Mouse (Mus musculus) liver, embryonic 12.5 days (tissue): ENCODE results near the gene Hhipl1. TPM values are rescaled to one million over a fixed set of nuclear protein-coding genes. Genes with fewer than 3 reads are reported as not detected.
A peak's percentile ranks its signal among the peaks of the same experiment; 100 is the strongest.

Experiments used
- ATAC-seq: fragments of 200-750 bp; cut with Nextera tagmentation; 2 replicates; pipeline ENCODE4 v1.8.0; 2017; ENCODE audit warnings: moderate number of reproducible peaks, mild to moderate bottlenecking, moderate library complexity
- H3K27ac ChIP-seq: fragments of 300-500 bp; sonication (generic); 2 replicates; pipeline ENCODE4 v1.5.1; 2016; ENCODE audit warnings: mild to moderate bottlenecking
- H3K27me3 ChIP-seq: fragments of 300-500 bp; sonication (generic); replicated peaks from 2 replicates; pipeline ENCODE4 v1.6.1; 2016; ENCODE audit warnings: mild to moderate bottlenecking, moderate library complexity
- H3K36me3 ChIP-seq: fragments of 300-500 bp; sonication (generic); 2 replicates; pipeline ENCODE4 v1.6.1; 2016; ENCODE audit warnings: mild to moderate bottlenecking, moderate library complexity
- H3K4me1 ChIP-seq: fragments of 300-500 bp; sonication (generic); 2 replicates; pipeline ENCODE4 v1.6.1; 2016
- H3K4me2 ChIP-seq: fragments of 300-500 bp; sonication (generic); 2 replicates; pipeline ENCODE4 v1.6.1; 2016; ENCODE audit warnings: mild to moderate bottlenecking, moderate library complexity
- H3K4me3 ChIP-seq: fragments of 300-500 bp; sonication (generic); 2 replicates; pipeline ENCODE4 v1.5.1; 2016; ENCODE audit warnings: mild to moderate bottlenecking, moderate library complexity
- H3K9ac ChIP-seq: fragments of 300-500 bp; sonication (generic); 2 replicates; pipeline ENCODE4 v1.6.1; 2016; ENCODE audit warnings: mild to moderate bottlenecking, moderate library complexity
- H3K9me3 ChIP-seq: fragments of 300-500 bp; sonication (generic); replicated peaks from 2 replicates; pipeline ENCODE4 v1.6.1; 2016; ENCODE audit warnings: mild to moderate bottlenecking, moderate library complexity
- WGBS: fragments of 180-500 bp; shearing (Covaris S2); methylation state at CpG from one replicate; pipeline ENCODE4 v1.1.7; 2016; ENCODE audit not compliant: insufficient replicate concordance; 5-methylcytosine and 5-hydroxymethylcytosine counted together
- polyA plus RNA-seq: library from polyadenylated mRNA; unstranded; fragments of >200 nt; fragmentation: Nextera tagmentation; extraction: Ambion mirVana; gene quantifications from 2 replicates; pipeline ENCODE4 v1.2.1, GENCODE M21; 2016

The Hhipl1 gene
- polyA plus RNA-seq, 1 experiment from 2014 or later = 0.07 TPM

DNA sequence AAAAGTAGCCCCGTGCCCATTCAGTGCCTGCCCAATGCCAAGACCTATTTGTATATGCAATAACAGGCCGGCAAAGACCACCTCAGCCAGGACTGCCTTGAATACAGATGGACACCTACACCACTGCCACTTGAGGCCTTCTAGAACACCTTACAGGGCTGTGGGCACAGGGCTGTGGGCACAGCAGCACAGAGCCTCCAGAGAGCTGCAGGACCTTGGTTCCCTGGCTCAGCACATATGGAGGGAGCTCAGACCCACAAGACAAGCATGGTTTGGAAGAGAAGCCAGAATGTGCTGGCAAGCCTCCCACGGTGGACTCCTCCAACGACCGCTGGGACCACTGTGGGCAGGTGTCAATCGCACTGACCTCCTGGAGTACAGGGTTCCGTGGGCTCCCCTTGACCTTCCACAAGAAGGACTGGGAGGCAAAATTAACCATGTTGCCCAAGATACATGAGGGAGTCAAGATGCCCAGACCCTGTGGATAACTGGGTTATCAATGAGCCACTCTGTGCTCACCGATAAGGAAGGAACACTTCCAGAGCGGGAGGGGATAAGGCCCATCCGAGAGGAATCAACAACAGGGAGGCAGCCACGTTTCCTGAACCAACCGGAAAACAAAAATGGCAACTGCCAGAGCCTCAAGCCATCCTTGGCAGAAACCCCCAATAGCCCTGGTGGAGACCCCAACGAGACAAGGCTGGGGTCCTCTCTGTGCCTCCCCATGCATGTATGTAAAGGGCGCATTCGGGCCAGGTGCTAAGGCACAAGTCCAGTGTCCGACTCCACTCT, 34.5 kb upstream of the Hhipl1 start:
- no peak overlapping the region for H3K27ac ChIP-seq
- ATAC-seq = no peak
- WGBS = 63% methylated on average over 16 of the region's 16 CpGs
- H3K36me3 ChIP-seq = no peaks in the 10 kb centered on the region
- peak overlapping the region; percentile 96 for H3K4me2 ChIP-seq
- peaks cover 94% of the 10 kb centered on the region for H3K4me1 ChIP-seq
- H3K9me3 ChIP-seq = no peaks in the 10 kb centered on the region
- H3K9ac ChIP-seq = no peak overlapping the region
- H3K4me3 ChIP-seq = no peak overlapping the region
- peaks cover 47% of the 10 kb centered on the region for H3K27me3 ChIP-seq

DNA sequence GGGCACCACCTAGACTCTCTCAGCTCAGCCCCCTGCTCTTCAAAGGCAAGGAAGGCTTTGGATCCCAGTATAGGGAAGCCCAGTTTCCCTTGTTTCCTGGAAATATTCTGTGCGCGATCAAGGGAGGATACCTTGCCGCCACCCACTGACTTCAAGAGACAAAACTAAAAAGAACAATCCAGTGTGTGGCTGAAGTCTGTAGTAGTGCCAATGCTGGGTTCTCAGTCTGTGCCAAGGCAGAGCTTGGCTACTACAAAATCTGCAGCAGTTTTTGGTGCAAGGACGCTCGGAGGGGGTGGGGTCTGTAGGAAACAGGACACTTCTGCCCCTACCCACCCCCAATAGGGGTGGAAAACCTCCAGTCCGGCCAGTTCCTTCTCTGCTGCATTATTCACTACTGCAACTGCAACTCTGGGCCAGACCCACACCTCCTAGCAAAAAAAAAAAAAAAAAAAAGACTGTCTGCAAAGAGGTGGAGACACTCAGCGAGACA, 33.9 kb upstream of the Hhipl1 start:
- Histone ChIP-seq H3K4me2 (peak overlapping the region; percentile 96), H3K36me3 (no peaks in the 10 kb centered on the region), H3K27me3 (peaks cover 53% of the 10 kb centered on the region), H3K4me1 (peaks cover 92% of the 10 kb centered on the region), H3K4me3 (no peak overlapping the region), H3K27ac (no peak overlapping the region), H3K9ac (no peak overlapping the region), H3K9me3 (no peaks in the 10 kb centered on the region)
- WGBS = 46% methylated on average over 7 of the region's 7 CpGs
- no peak for ATAC-seq

DNA sequence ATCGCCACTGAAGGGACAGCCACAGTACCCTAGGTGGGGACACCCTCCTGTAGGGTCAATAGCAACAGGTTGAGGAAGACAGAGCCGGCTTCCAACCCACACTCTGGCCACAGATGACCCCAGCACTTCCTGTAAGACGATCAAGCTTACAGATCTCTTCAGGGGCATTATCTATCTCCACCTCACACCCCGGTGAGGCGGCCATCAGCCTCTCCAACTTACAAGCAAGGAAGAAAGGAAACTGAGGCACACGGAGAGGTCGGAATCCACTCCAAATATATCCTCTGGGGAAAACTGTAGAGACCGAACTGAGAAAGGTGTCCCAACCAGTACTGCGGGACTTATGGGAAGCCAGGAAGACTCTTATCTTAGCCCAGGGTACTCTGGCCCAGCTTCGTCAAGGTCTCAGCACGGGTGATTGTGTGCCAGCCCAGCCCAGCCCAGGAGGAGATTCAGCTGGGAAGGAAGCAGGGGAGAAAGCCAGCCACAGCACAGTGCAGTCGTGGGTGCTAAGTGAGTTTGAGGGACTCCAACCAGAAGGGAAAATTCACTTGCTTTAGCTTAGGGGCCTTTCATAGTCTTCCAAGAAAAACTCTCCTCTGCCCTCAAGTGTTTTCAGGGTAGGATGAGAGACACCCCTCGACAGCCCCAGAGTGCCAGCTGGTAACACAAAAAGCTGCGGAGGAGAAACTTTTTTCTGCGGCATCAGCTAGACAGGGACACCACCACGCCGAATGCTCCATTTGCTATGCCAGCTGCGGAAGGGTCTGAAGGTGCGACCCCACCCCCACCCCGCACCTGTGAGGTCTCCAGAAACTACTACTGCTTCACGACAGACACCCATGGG, 32.4 kb upstream of the Hhipl1 start:
- WGBS = 5% methylated on average over 21 of the region's 21 CpGs
- H3K27ac ChIP-seq = 0 out of 2 replicates have a peak overlapping the region, but pooled peaks have one; percentile 32
- peak overlapping the region; percentile 96 for H3K4me2 ChIP-seq

DNA sequence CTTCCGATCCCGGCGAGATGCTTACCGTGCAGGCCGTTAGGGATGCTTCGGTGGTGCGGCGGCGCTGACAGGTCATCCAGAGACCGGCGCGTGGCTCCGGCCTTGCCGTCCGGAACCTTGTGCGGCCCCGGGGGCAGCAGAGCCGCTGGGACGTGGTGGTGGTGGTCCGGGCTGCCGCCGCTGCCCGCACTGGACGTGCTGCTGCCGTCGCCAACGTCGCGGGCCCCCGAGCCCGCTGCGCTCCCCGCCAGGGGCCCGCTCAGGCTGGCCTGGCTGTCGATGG, 31.8 kb upstream of the Hhipl1 start:
- Histone ChIP-seq H3K9ac (peak overlapping the region; percentile 72), H3K9me3 (no peaks in the 10 kb centered on the region), H3K4me1 (peaks cover 79% of the 10 kb centered on the region), H3K36me3 (no peaks in the 10 kb centered on the region), H3K27ac (no peak overlapping the region), H3K4me3 (peak overlapping the region; percentile 72), H3K27me3 (peaks cover 74% of the 10 kb centered on the region), H3K4me2 (peak overlapping the region; percentile 96)
- no peak for ATAC-seq
- WGBS = 1% methylated on average over 32 of the region's 35 CpGs

More for the DNA sequence above, 32.4 kb upstream of the Hhipl1 start:
- peak overlapping the region; percentile 72 for H3K4me3 ChIP-seq
- H3K9ac ChIP-seq = peak overlapping the region; percentile 72
- H3K27me3 ChIP-seq = peaks cover 68% of the 10 kb centered on the region
- H3K36me3 ChIP-seq = no peaks in the 10 kb centered on the region
- ATAC-seq = no peak
- H3K4me1 ChIP-seq = peaks cover 84% of the 10 kb centered on the region
- H3K9me3 ChIP-seq = no peaks in the 10 kb centered on the region

DNA sequence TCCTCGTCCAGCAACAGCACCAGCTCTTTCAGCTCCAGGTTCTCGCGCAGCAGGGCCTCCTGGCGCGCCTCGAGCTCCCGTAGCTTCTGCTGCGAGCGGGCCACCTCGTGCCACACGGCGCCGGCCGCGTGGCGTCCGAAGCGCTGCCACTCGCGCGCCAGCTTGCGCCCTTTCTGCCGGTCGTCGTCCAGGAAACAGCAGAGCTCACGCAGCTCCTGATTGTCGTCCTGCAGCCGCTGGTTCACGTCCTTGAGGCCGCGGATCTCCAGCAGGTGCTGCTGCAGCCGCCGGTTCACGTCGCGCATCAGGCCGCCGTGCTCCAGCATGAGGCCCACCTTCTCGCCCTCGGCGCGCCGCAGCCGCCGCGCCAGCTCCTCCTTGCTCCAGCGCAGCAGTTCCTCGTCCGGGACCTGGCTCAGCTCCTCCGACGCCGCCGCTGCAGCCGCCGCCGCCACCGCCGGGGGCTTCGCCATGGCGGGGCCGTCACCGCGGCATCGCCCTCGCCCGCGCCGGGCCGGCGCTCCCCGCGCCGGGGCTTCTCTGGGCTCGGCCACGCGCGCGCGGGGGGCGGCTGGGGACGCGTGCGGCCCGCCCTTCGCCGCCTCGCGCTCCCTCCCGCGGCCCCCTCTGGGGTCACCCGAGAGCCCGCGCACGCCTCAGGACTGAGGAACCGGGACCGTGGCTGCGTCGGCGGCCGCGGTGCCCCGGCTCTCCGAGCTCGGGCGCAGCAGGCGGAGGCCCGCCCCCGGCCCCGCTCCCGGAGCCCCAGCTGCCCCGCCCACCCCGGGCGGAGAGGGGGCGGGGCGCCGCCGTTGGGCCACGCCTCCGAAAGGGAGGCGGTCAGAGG, 31.2 kb upstream of the Hhipl1 start, which contains the start of gene Ccdc85c:
TSS of gene Ccdc85c (minus strand) at position 765 of the 847 bp plus-strand sequence.
- Histone ChIP-seq H3K4me2 (peak within 1 kb of the TSS; percentile 96), H3K9ac (peak within 1 kb of the TSS; percentile 73), H3K9me3 (no peaks in the 10 kb centered on the region), H3K4me3 (peak within 1 kb of the TSS; percentile 72), H3K36me3 (no peaks in the 10 kb centered on the region), H3K27ac (peak within 1 kb of the TSS; percentile 60; the same call in 1 of the 2 replicates), H3K4me1 (peaks cover 73% of the 10 kb centered on the region), H3K27me3 (peaks cover 78% of the 10 kb centered on the region)
- no peak for ATAC-seq
- under 1% methylated on average over 77 of the region's 120 CpGs for WGBS

DNA sequence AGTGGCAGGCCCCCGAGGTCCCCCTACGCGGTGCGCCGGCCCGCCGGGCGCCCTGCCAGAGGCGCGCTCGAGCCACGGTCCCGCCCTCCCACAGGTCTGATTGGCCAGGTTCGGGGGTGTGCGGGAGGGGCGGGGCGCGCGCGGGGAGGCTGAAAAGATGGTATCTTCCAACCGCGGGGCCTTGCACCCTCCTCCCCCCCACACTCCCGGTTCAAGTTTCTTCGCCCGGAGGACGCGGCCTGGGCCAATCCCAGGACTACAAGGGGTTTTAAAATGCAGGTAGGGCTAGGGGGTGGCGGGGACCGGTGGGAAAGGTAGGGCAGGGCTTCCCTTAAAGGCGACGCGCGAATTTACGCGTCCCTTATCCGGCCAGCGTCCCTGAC, 30.6 kb upstream of the Hhipl1 start:
- peaks cover 67% of the 10 kb centered on the region for H3K4me1 ChIP-seq
- peak overlapping the region; percentile 73 for H3K9ac ChIP-seq
- peak; percentile 98 for ATAC-seq
- H3K27ac ChIP-seq = peak overlapping the region; percentile 49; the same call in 1 of the 2 replicates
- peak overlapping the region; percentile 72 for H3K4me3 ChIP-seq
- H3K4me2 ChIP-seq = peak overlapping the region; percentile 96
- H3K27me3 ChIP-seq = peaks cover 78% of the 10 kb centered on the region
- no peaks in the 10 kb centered on the region for H3K36me3 ChIP-seq
- H3K9me3 ChIP-seq = no peaks in the 10 kb centered on the region
- 0% methylated on average over 36 of the region's 37 CpGs for WGBS

DNA sequence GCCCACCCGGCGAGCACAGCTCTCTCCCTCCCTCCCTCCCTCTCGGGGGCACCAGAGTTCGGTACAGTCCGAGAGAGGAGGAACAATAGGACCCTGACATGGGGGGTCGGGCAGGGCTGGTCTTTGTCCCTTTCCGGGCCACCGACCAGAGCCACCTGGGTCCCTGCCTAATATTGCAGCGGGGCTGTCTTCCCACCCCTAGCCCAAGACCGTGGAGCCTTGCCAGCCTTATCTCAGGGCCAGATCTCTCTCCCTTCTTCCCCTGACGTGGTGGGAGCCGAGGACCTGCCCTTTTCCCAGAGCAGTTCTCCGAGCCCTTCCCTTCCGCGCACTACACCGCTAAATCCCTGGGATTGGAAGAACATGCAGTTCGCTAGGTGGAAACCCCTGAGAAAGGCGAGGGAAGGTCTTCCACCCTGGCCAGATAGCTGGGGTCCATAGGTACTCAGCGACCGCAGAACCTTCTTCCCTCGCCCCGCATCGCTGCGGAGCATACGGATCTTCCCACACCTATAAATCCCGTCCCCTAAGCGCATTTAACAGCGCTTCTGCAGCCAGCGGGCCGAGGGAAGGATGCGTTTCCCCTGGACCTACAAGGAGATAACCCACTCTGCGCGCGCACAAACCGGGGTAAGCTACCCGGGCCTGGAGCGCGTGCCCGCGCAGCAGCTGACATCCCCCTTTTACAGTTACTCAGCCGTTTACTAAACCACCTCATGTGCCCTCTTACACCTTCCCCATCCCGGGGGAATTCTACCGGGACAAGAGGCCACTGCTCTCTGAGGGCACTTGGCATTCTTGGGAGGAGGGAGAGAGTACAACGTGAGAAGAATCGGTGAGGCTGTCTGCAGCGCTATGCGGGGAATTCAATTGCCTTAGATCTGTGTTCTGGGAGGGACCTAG, 29.9 kb upstream of the Hhipl1 start:
- WGBS = 1% methylated on average over 46 of the region's 47 CpGs
- Histone ChIP-seq H3K4me2 (peak overlapping the region; percentile 96), H3K27ac (peak overlapping the region; percentile 49; the same call in 1 of the 2 replicates), H3K27me3 (peaks cover 81% of the 10 kb centered on the region), H3K9ac (peak overlapping the region; percentile 73), H3K36me3 (no peaks in the 10 kb centered on the region), H3K4me3 (peak overlapping the region; percentile 72), H3K4me1 (peaks cover 60% of the 10 kb centered on the region), H3K9me3 (no peaks in the 10 kb centered on the region)
- peak; percentile 11 for ATAC-seq

DNA sequence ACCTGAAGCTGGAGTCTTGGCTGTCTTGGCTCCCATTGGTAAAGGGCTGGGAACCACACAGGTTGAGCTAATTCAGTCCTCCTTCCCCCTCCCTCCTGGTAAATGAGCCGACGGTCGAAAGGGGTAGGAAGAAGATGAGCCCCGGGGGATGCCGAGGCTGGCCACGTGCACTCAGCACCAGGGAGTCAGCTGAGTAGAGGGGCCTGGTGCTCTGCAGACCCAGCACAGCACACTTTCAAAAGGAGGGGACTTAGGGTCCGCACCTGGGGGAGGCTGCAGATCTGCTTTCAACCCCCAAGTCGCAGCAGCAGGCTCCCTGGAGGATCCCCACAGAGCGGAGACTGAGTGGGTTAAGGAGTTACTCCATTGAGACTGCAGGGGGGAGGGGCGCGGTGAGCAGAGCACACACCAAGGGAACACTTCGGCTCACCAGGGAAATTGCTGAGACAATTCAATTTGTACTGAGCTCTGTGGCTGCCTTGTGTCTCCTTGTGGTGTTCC, 28.7 kb upstream of the Hhipl1 start:
- Histone ChIP-seq H3K27me3 (peaks cover 84% of the 10 kb centered on the region), H3K4me3 (no peak overlapping the region), H3K4me1 (peaks cover 48% of the 10 kb centered on the region), H3K4me2 (no peak overlapping the region), H3K27ac (no peak overlapping the region), H3K9ac (no peak overlapping the region), H3K36me3 (no peaks in the 10 kb centered on the region), H3K9me3 (no peaks in the 10 kb centered on the region)
- no peak for ATAC-seq
- WGBS = 11% methylated on average over 12 of the region's 12 CpGs

DNA sequence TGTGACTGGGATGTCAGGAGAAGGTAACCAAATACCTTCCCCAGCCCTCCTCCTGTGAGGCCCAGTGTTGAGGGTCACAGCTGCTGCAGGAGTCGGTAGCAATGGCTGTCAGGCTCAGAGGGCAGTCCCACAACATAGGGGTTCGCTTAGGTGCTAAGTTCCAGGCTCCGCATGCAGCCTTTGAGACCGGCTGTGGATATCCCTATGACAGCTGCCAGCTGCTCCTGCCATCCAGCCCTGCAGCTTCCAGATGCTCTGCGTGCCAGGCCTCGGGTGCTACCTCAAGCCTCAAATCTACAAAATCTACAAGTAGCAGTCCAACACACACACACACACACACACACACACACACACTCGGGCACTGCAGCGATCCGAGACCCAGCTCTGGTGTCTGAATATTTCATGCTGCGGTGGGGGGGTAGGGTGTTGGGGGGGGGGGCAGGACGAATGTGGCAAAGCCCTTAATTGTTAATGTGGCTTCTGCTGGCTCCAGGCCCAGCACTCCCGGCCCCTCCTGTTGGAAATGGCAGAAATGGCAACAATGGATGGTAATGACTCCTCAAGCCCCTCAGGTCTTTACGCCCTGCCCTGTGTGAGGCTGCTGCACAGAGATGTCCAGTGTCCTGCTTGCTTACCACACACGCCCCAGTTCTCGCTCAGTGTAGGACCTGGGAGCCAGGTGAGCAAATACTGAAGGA, 27.7 kb upstream of the Hhipl1 start:
- no peak overlapping the region for H3K27ac ChIP-seq
- no peak overlapping the region for H3K4me3 ChIP-seq
- H3K4me1 ChIP-seq = peaks cover 38% of the 10 kb centered on the region
- H3K9me3 ChIP-seq = no peaks in the 10 kb centered on the region
- WGBS = 63% methylated on average over 15 of the region's 15 CpGs
- H3K36me3 ChIP-seq = no peaks in the 10 kb centered on the region
- H3K4me2 ChIP-seq = no peak overlapping the region
- no peak for ATAC-seq
- peaks cover 77% of the 10 kb centered on the region for H3K27me3 ChIP-seq
- no peak overlapping the region for H3K9ac ChIP-seq

DNA sequence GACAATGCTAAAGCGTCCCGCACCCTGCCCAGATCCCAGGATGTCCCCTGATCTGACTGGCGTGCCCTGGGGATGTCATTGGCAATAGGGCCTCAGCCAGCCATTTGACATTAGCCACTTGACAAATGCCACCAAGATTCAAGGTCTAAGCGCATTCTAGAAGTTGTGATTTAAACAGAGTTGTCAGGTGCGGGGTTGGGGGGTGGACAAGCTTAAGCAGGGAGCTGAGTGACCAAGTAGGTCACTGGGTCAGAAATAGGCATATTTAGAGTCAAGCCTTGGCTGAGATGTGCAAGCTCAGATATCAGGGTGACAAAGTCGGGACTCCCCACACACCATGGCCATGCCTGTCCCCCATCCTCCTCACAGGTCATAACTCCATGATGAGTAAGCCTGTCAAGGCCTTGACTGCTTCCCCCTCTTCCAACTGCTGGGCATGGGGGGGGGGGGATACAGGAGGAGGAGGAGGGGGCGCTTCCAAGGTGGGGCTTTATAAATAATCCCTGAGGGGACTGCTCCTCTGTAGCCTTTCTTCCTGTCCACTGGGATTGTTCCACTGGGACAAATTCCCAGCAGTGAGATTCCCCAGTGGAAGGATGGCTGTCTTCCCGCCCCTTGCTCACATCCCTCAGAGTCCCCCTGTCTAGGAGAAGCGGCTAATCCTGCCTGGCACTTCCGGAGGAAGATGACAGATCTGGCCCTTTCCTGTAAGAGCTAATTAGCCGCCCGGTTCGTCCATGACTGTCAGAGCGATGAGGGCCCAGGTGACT, 21.4 kb upstream of the Hhipl1 start:
- no peak for ATAC-seq
- no peak overlapping the region for H3K27ac ChIP-seq
- no peaks in the 10 kb centered on the region for H3K9me3 ChIP-seq
- H3K4me3 ChIP-seq = no peak overlapping the region
- peaks cover 45% of the 10 kb centered on the region for H3K27me3 ChIP-seq
- H3K4me2 ChIP-seq = no peak overlapping the region
- WGBS = 34% methylated on average over 13 of the region's 14 CpGs
- no peak overlapping the region for H3K9ac ChIP-seq
- no peaks in the 10 kb centered on the region for H3K4me1 ChIP-seq
- no peaks in the 10 kb centered on the region for H3K36me3 ChIP-seq
